Mouse (Mus musculus) adrenal gland, adult 2 months (tissue): ENCODE data around the gene Alk. TPM values are rescaled to one million over a fixed set of nuclear protein-coding genes. Genes with fewer than 3 reads are reported as not detected.
A peak's percentile ranks its signal among the peaks of the same experiment; 100 is the strongest.

Source experiments
- DNase-seq: peaks from one replicate; pipeline ENCODE4 v3.0.0; 2021
- polyA plus RNA-seq: library from polyadenylated mRNA; depleted of rRNA; stranded (reverse); fragments of >200 nt; gene quantifications from 2 replicates; pipeline ENCODE4 v1.2.3, GENCODE M21; 2012; rRNA removed
- total RNA-seq, 2 experiments: library from RNA; stranded (reverse); gene quantifications; 2 replicates each; pipeline ENCODE4 v1.2.3; 2021

The Alk gene
- total and polyA plus RNA-seq, 3 experiments, result 0.01 to 0.07 (median 0.06) TPM

GRCm38 (mm10) chr17:71874077-71874476, 730.4 kb downstream of the Alk start:
- peak; percentile 60 for DNase-seq

GRCm38 (mm10) chr17:71872976-71873375, 731.5 kb downstream of the Alk start:
- no peak for DNase-seq

GRCm38 (mm10) chr17:71871981-71872380, 732.4 kb downstream of the Alk start:
- no peak for DNase-seq

- DNase-seq, result no peak
Measured at GRCm38 (mm10) chr17:71870641-71871040, 733.8 kb downstream of the Alk start.

GRCm38 (mm10) chr17:71870232-71870621, 734.2 kb downstream of the Alk start:
- no peak for DNase-seq

GRCm38 (mm10) chr17:71869372-71870231, 734.8 kb downstream of the Alk start:
- peak; percentile 45 for DNase-seq

- DNase-seq, result no peak
Measured at GRCm38 (mm10) chr17:71868828-71869227, 735.6 kb downstream of the Alk start.

GRCm38 (mm10) chr17:71867892-71868291, 736.5 kb downstream of the Alk start:
- DNase-seq, result no peak

- DNase-seq, result no peak
Measured at GRCm38 (mm10) chr17:71865437-71865836, 739.0 kb downstream of the Alk start.

- DNase-seq, result no peak
Measured at GRCm38 (mm10) chr17:71864039-71864438, 740.4 kb downstream of the Alk start.

- DNase-seq, result no peak
Measured at GRCm38 (mm10) chr17:71862895-71863294, 741.5 kb downstream of the Alk start.

- no peak for DNase-seq
Measured at GRCm38 (mm10) chr17:71862184-71862583, 742.2 kb downstream of the Alk start.

- no peak for DNase-seq
Measured at GRCm38 (mm10) chr17:71831960-71832359, 772.5 kb downstream of the Alk start.

- DNase-seq, result no peak
Measured at GRCm38 (mm10) chr17:71828647-71829414, 775.6 kb downstream of the Alk start.

- DNase-seq, result no peak
Measured at GRCm38 (mm10) chr17:71827627-71828026, 776.8 kb downstream of the Alk start.

GRCm38 (mm10) chr17:71826603-71827002, 777.8 kb downstream of the Alk start:
- no peak for DNase-seq

GRCm38 (mm10) chr17:71823622-71824306, 780.7 kb downstream of the Alk start:
- no peak for DNase-seq

Other genes with a start within 250 kb of the Alk start
- gene Ypel5, start 231.8 kb upstream of the Alk start, total RNA-seq, result 10 to 100 TPM; 54.6 to 78.9 TPM
- 12.3 and 13.1 TPM in 2 replicates for gene Ypel5, start 231.8 kb upstream of the Alk start, polyA plus RNA-seq